Mouse (Mus musculus) limb, embryonic 15.5 days (tissue): Measurements from ENCODE around the gene Cygb. TPM values are rescaled to one million over a fixed set of nuclear protein-coding genes. Genes with fewer than 3 reads are reported as not detected.
A peak's percentile ranks its signal among the peaks of the same experiment; 100 is the strongest.

Source experiments
- ATAC-seq: fragments of 200-750 bp; cut with Nextera tagmentation; 2 replicates; pipeline ENCODE4 v1.8.0; 2017; ENCODE audit warnings: low read depth, moderate TSS enrichment; ENCODE audit not compliant: insufficient number of reproducible peaks, low FRiP score, low TSS enrichment
- H3K27ac ChIP-seq: fragments of 300-500 bp; sonication (generic); 2 replicates; pipeline ENCODE4 v1.5.1; 2015; ENCODE audit warnings: moderate library complexity, mild to moderate bottlenecking, inconsistent platforms
- H3K27me3 ChIP-seq: fragments of 300-500 bp; sonication (generic); 2 replicates; pipeline ENCODE4 v1.6.1; 2015; ENCODE audit warnings: inconsistent platforms
- H3K36me3 ChIP-seq: fragments of 300-500 bp; sonication (generic); 2 replicates; pipeline ENCODE4 v1.6.1; 2015; ENCODE audit warnings: inconsistent platforms
- H3K4me1 ChIP-seq: fragments of 300-500 bp; sonication (generic); 2 replicates; pipeline ENCODE4 v1.6.1; 2015; ENCODE audit warnings: inconsistent platforms
- H3K4me2 ChIP-seq: fragments of 300-500 bp; sonication (generic); 2 replicates; pipeline ENCODE4 v1.6.1; 2015; ENCODE audit warnings: mild to moderate bottlenecking, inconsistent platforms
- H3K4me3 ChIP-seq: fragments of 300-500 bp; sonication (generic); 2 replicates; pipeline ENCODE4 v1.5.1; 2015; ENCODE audit warnings: mild to moderate bottlenecking, inconsistent platforms
- H3K9ac ChIP-seq: fragments of 300-500 bp; sonication (generic); 2 replicates; pipeline ENCODE4 v1.6.1; 2015; ENCODE audit warnings: inconsistent platforms
- H3K9me3 ChIP-seq: fragments of 300-500 bp; sonication (generic); 2 replicates; pipeline ENCODE4 v1.6.1; 2016; ENCODE audit warnings: inconsistent platforms
- WGBS: fragments of 180-500 bp; shearing (Covaris S2); methylation state at CpG from one replicate; pipeline ENCODE4 v1.1.7; 2015; 5-methylcytosine and 5-hydroxymethylcytosine counted together
- polyA plus RNA-seq: library from polyadenylated mRNA; unstranded; fragments of >200 nt; fragmentation: Nextera tagmentation; extraction: Ambion mirVana; gene quantifications from 2 replicates; pipeline ENCODE4 v1.2.1, GENCODE M21; 2015

The Cygb gene
- polyA plus RNA-seq, 1 experiment from 2014 or later = 20.1 TPM

- WGBS = 25% methylated on average over 13 of the region's 13 CpGs
- H3K9me3 ChIP-seq = no peaks in the 10 kb centered on the region
- no peaks in the 10 kb centered on the region for H3K36me3 ChIP-seq
- H3K4me2 ChIP-seq = no peak overlapping the region
- H3K4me3 ChIP-seq = no peak overlapping the region
- H3K4me1 ChIP-seq = peaks cover 47% of the 10 kb centered on the region
- ATAC-seq = no peak
- no peak overlapping the region for H3K9ac ChIP-seq
- peaks cover 14% of the 10 kb centered on the region for H3K27me3 ChIP-seq
- no peak overlapping the region for H3K27ac ChIP-seq
Measured at GRCm38 (mm10) chr11:116661291-116661947, 7.3 kb upstream of the Cygb start.

GRCm38 (mm10) chr11:116660181-116660580 is 6.1 kb upstream of the Cygb start:
- no peak overlapping the region for H3K4me3 ChIP-seq
- no peaks in the 10 kb centered on the region for H3K9me3 ChIP-seq
- H3K4me2 ChIP-seq = no peak overlapping the region
- H3K9ac ChIP-seq = no peak overlapping the region
- peaks cover 49% of the 10 kb centered on the region for H3K4me1 ChIP-seq
- WGBS = 78% methylated on average over 9 of the region's 9 CpGs
- H3K27me3 ChIP-seq = peaks cover 14% of the 10 kb centered on the region
- ATAC-seq = no peak
- H3K27ac ChIP-seq = no peak overlapping the region
- no peaks in the 10 kb centered on the region for H3K36me3 ChIP-seq

GRCm38 (mm10) chr11:116659027-116659621 is 5.0 kb upstream of the Cygb start:
- Histone ChIP-seq H3K36me3 (no peaks in the 10 kb centered on the region), H3K4me2 (no peak overlapping the region), H3K4me1 (peaks cover 56% of the 10 kb centered on the region), H3K4me3 (no peak overlapping the region), H3K27ac (no peak overlapping the region), H3K9me3 (no peaks in the 10 kb centered on the region), H3K9ac (no peak overlapping the region), H3K27me3 (peaks cover 23% of the 10 kb centered on the region)
- 78% methylated on average over 15 of the region's 15 CpGs for WGBS
- no peak for ATAC-seq

- H3K9me3 ChIP-seq = no peaks in the 10 kb centered on the region
- H3K4me1 ChIP-seq = peaks cover 64% of the 10 kb centered on the region
- 62% methylated on average over 10 of the region's 10 CpGs for WGBS
- peaks cover 27% of the 10 kb centered on the region for H3K27me3 ChIP-seq
- H3K4me2 ChIP-seq = peak overlapping the region; percentile 52
- peak overlapping the region; percentile 79 for H3K27ac ChIP-seq
- H3K36me3 ChIP-seq = no peaks in the 10 kb centered on the region
- no peak for ATAC-seq
- 0 out of 2 replicates have a peak overlapping the region, but pooled peaks have one; percentile 37 for H3K4me3 ChIP-seq
- H3K9ac ChIP-seq = no peak overlapping the region
Measured at GRCm38 (mm10) chr11:116658238-116658637, 4.1 kb upstream of the Cygb start.

GRCm38 (mm10) chr11:116657311-116658223 is 3.5 kb upstream of the Cygb start:
- Histone ChIP-seq H3K4me2 (peak overlapping the region; percentile 52), H3K4me3 (peak overlapping the region; percentile 37), H3K27me3 (peaks cover 27% of the 10 kb centered on the region), H3K9me3 (no peaks in the 10 kb centered on the region), H3K36me3 (no peaks in the 10 kb centered on the region), H3K9ac (peak overlapping the region; percentile 31; the same call in 1 of the 2 replicates), H3K27ac (peak overlapping the region; percentile 79), H3K4me1 (peaks cover 63% of the 10 kb centered on the region)
- 15% methylated on average over 22 of the region's 22 CpGs for WGBS
- peak; percentile 79 for ATAC-seq

GRCm38 (mm10) chr11:116656348-116657191 is 2.5 kb upstream of the Cygb start:
- H3K4me1 ChIP-seq = peaks cover 63% of the 10 kb centered on the region
- no peak for ATAC-seq
- H3K27me3 ChIP-seq = peaks cover 29% of the 10 kb centered on the region
- peak overlapping the region; percentile 79; the same call in 1 of the 2 replicates for H3K27ac ChIP-seq
- no peak overlapping the region for H3K9ac ChIP-seq
- no peak overlapping the region for H3K4me2 ChIP-seq
- WGBS = 61% methylated on average over 16 of the region's 16 CpGs
- H3K4me3 ChIP-seq = no peak overlapping the region
- H3K9me3 ChIP-seq = no peaks in the 10 kb centered on the region
- no peaks in the 10 kb centered on the region for H3K36me3 ChIP-seq

GRCm38 (mm10) chr11:116653709-116654221 is 348 bp downstream of the Cygb start:
- ATAC-seq = no peak
- H3K4me2 ChIP-seq = peak overlapping the region; percentile 94
- peak overlapping the region; percentile 57 for H3K4me3 ChIP-seq
- H3K36me3 ChIP-seq = no peaks in the 10 kb centered on the region
- no peak overlapping the region for H3K27ac ChIP-seq
- H3K9ac ChIP-seq = peak overlapping the region; percentile 62
- WGBS = under 1% methylated on average over 47 of the region's 47 CpGs
- peaks cover 59% of the 10 kb centered on the region for H3K4me1 ChIP-seq
- peaks cover 32% of the 10 kb centered on the region for H3K27me3 ChIP-seq
- H3K9me3 ChIP-seq = no peaks in the 10 kb centered on the region

- Histone ChIP-seq H3K4me1 (peaks cover 63% of the 10 kb centered on the region), H3K27ac (no peak within 1 kb of the TSS), H3K4me2 (peak within 1 kb of the TSS; percentile 94), H3K4me3 (peak within 1 kb of the TSS; percentile 57), H3K9ac (peak within 1 kb of the TSS; percentile 62), H3K36me3 (no peaks in the 10 kb centered on the region), H3K27me3 (peaks cover 32% of the 10 kb centered on the region), H3K9me3 (no peaks in the 10 kb centered on the region)
- no peak for ATAC-seq
- WGBS = 9% methylated on average over 10 of the region's 10 CpGs
Measured at GRCm38 (mm10) chr11:116653234-116653633, 879 bp downstream of the Cygb start, which contains the start of gene Prcd. TSS of gene Prcd (plus strand) at chr11:116653534.

- peaks cover 32% of the 10 kb centered on the region for H3K27me3 ChIP-seq
- H3K9me3 ChIP-seq = no peaks in the 10 kb centered on the region
- H3K4me2 ChIP-seq = peak overlapping the region; percentile 94
- H3K4me3 ChIP-seq = peak overlapping the region; percentile 57
- no peak for ATAC-seq
- no peak overlapping the region for H3K27ac ChIP-seq
- no peak overlapping the region for H3K9ac ChIP-seq
- 65% methylated on average over 25 of the region's 25 CpGs for WGBS
- no peaks in the 10 kb centered on the region for H3K36me3 ChIP-seq
- H3K4me1 ChIP-seq = peaks cover 62% of the 10 kb centered on the region
Measured at GRCm38 (mm10) chr11:116652330-116653098, 1.6 kb downstream of the Cygb start.

GRCm38 (mm10) chr11:116651339-116651738 is 2.8 kb downstream of the Cygb start:
- ATAC-seq = no peak
- Histone ChIP-seq H3K36me3 (no peaks in the 10 kb centered on the region), H3K4me2 (0 out of 2 replicates have a peak overlapping the region, but pooled peaks have one; percentile 94), H3K4me1 (peaks cover 61% of the 10 kb centered on the region), H3K4me3 (no peak overlapping the region), H3K9ac (no peak overlapping the region), H3K27me3 (peaks cover 37% of the 10 kb centered on the region), H3K9me3 (no peaks in the 10 kb centered on the region), H3K27ac (no peak overlapping the region)
- 51% methylated on average over 8 of the region's 8 CpGs for WGBS
